Mouse (Mus musculus): ENCODE results near the gene Pou4f1. TPM values are rescaled to one million over a fixed set of nuclear protein-coding genes. Genes with fewer than 3 reads are reported as not detected.

The Pou4f1 gene
- polyA plus RNA-seq, 1 experiment from 2014 or later: not detected

Other genes starting within 250 kb of the Pou4f1 start
- 3.1 and 3.6 TPM in 2 replicates for gene Rnf219, start 54.6 kb upstream of the Pou4f1 start, polyA plus RNA-seq (2015; fragmentation: Nextera tagmentation; extraction: Ambion mirVana)